Mouse (Mus musculus) cerebellum, adult 2 months (tissue): ENCODE measurements at regions not wholly inside any gene's neighbourhood (a gene's known extent, or its start where the extent isn't known, plus 50 kb on each side); places are given as distances from the start of the nearest gene placed in this dataset.

Source experiments
- DNase-seq, 2 experiments: peaks; one replicate each; pipeline ENCODE4 v3.0.0; 2021
- H3K27ac ChIP-seq: fragments of 200-500 bp; 2 replicates; pipeline ENCODE4 v1.5.1; 2012; ENCODE audit warnings: low read length, control low read depth, inconsistent platforms; ENCODE audit not compliant: insufficient read depth
- H3K27me3 ChIP-seq: fragments of 200-500 bp; 2 replicates; pipeline ENCODE4 v1.6.1; 2012; ENCODE audit warnings: inconsistent platforms, mild to moderate bottlenecking, low read length, moderate library complexity; ENCODE audit not compliant: control insufficient read depth, insufficient read depth
- H3K4me1 ChIP-seq: fragments of 200-500 bp; 2 replicates; pipeline ENCODE4 v1.6.1; 2011; ENCODE audit warnings: low read length; ENCODE audit not compliant: control insufficient read depth, insufficient read depth
- H3K4me3 ChIP-seq: fragments of 200-500 bp; replicated peaks from 2 replicates; pipeline ENCODE3; 2011; ENCODE audit warnings: mild to moderate bottlenecking, low read depth, low read length, control low read depth; ENCODE audit not compliant: insufficient read depth
- CTCF ChIP-seq: fragments of 200-500 bp; IDR thresholded peaks from 2 replicates; pipeline ENCODE4 v1.5.1; 2011; ENCODE audit warnings: low read depth, mild to moderate bottlenecking, control low read depth, low read length, moderate library complexity, borderline replicate concordance; ENCODE audit not compliant: insufficient read depth
- POLR2A ChIP-seq: fragments of 200-500 bp; IDR thresholded peaks from 2 replicates; pipeline ENCODE4 v1.6.1; 2011; ENCODE audit warnings: low read length, control low read depth, borderline replicate concordance; ENCODE audit not compliant: insufficient read depth
- WGBS: fragments of 180-500 bp; shearing (Covaris S2); methylation state at CpG from one replicate; pipeline ENCODE4 v1.1.7; 2018; 5-methylcytosine and 5-hydroxymethylcytosine counted together

DNA sequence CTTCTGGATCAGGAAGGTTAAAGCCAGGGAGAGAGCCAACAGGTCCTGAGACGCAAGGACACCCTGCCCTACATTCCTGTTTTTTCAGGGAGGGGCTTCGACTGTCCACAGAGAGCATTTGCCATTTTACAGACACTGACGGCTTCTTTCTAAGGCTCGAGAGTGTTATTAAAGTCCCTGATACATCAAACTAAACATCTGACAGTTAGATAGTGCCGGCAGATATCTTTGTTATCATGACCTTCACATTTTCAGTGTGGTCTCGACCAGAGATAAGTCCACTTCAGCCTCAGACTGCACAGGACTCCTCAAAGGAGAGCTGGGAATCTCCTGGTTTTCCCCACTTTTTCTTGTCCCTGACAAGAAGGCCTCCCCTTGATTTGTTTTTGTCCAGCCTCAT lies 229.9 kb upstream of the Cited2 start:
- no peak overlapping the region for H3K4me3 ChIP-seq
- TF ChIP-seq CTCF (no peak), POLR2A (no peak)
- no peak overlapping the region for H3K27ac ChIP-seq
- no peaks in the 10 kb centered on the region for H3K27me3 ChIP-seq
- DNase-seq, result no peak
- H3K4me1 ChIP-seq, result no peaks in the 10 kb centered on the region
- WGBS, result 91% methylated on average over 6 of the region's 6 CpGs

DNA sequence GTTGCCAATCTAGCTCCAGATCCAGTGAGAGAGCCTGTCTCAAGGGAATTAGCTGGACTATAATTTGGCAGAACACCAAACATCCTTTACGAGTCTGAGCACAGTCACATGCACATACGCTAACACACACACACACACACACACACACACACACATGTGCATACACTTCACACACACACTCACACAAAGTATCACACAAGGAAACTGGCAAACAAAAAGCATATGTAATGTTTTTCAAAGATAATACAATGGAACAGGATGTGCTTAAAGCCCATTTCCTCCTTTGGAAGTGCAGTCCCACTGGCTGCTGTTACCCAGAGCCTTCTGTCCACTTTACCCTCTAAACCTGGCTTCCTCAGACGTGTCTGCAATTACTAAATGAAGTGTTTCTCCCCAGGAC lies 226.2 kb upstream of the Cited2 start:
- Histone ChIP-seq H3K4me1 (no peaks in the 10 kb centered on the region), H3K27ac (no peak overlapping the region), H3K4me3 (no peak overlapping the region), H3K27me3 (no peaks in the 10 kb centered on the region)
- TF ChIP-seq POLR2A (no peak), CTCF (no peak)
- no peak for DNase-seq
- WGBS, result 60% methylated on average over 3 of the region's 3 CpGs

- Histone ChIP-seq H3K27ac (no peak overlapping the region), H3K27me3 (no peaks in the 10 kb centered on the region), H3K4me1 (no peaks in the 10 kb centered on the region), H3K4me3 (no peak overlapping the region)
- DNase-seq, result no peak
- 93% methylated on average over 4 of the region's 4 CpGs for WGBS
- TF ChIP-seq CTCF (no peak), POLR2A (no peak)
Observed at GRCm38 (mm10) chr10:17510626-17511193, 212.3 kb upstream of the Cited2 start.

GRCm38 (mm10) chr10:17511779-17512335 lies 211.2 kb upstream of the Cited2 start:
- 53% methylated on average over 12 of the region's 12 CpGs for WGBS

GRCm38 (mm10) chr10:17512487-17512886 lies 210.5 kb upstream of the Cited2 start:
- H3K4me1 ChIP-seq, result no peaks in the 10 kb centered on the region
- no peak for DNase-seq
- H3K4me3 ChIP-seq, result no peak overlapping the region
- 90% methylated on average over 3 of the region's 3 CpGs for whole genome bisulfite sequencing
- H3K27ac ChIP-seq, result no peak overlapping the region
- H3K27me3 ChIP-seq, result no peaks in the 10 kb centered on the region
- no peak for TF ChIP-seq POLR2A
- TF ChIP-seq CTCF, result no peak

More at GRCm38 (mm10) chr10:17511779-17512335, 211.2 kb upstream of the Cited2 start:
- TF ChIP-seq POLR2A (no peak), CTCF (no peak)
- Histone ChIP-seq H3K27me3 (no peaks in the 10 kb centered on the region), H3K4me3 (no peak overlapping the region), H3K4me1 (no peaks in the 10 kb centered on the region), H3K27ac (no peak overlapping the region)
- no peak for DNase-seq

DNA sequence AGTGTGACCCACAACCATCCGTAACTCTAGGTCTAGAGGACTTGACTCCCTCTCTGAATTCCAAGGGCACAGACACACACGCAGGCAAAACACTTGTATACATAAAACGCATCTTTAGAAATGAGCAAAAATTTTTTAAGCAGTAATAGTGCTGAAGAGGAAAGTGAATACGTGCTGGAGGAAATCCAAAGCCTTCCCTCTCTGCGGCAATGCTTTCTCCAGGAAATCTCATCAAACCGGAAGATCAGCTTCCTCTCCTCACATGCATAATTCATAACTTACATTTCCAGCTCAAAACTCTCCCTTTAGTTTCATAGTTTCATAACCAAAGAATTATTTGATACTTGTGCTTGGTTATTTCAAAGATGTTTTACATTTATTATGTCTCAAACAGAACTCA lies 209.3 kb upstream of the Cited2 start:
- H3K4me1 ChIP-seq, result no peaks in the 10 kb centered on the region
- no peak for DNase-seq
- H3K27me3 ChIP-seq, result no peaks in the 10 kb centered on the region
- TF ChIP-seq CTCF, result no peak
- TF ChIP-seq POLR2A, result no peak
- H3K4me3 ChIP-seq, result no peak overlapping the region
- no peak overlapping the region for H3K27ac ChIP-seq
- WGBS, result 90% methylated on average over 6 of the region's 6 CpGs

DNA sequence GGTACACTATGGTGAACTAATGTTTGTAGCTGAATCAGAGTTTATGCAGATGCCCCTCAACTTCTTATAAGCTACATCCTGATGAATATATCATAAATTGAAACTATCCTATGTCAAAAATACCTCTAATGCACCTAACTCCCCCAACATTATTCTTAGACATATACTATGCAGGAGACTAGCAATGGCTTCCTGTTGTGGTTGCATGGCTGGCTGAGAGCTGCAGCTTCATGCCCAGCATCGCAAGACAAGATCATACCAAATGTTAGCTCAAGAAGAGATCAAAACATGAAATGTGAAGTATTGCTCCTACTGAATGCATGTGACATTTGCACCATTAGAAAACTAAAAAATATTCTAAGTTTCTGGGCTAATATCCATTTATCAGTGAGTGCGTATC lies 206.9 kb upstream of the Cited2 start:
- Histone ChIP-seq H3K27ac (no peak overlapping the region), H3K4me1 (no peaks in the 10 kb centered on the region), H3K4me3 (no peak overlapping the region), H3K27me3 (no peaks in the 10 kb centered on the region)
- no peak for DNase-seq
- no peak for TF ChIP-seq POLR2A
- no peak for TF ChIP-seq CTCF
- WGBS, result over 99% methylated on average over 2 of the region's 2 CpGs

DNA sequence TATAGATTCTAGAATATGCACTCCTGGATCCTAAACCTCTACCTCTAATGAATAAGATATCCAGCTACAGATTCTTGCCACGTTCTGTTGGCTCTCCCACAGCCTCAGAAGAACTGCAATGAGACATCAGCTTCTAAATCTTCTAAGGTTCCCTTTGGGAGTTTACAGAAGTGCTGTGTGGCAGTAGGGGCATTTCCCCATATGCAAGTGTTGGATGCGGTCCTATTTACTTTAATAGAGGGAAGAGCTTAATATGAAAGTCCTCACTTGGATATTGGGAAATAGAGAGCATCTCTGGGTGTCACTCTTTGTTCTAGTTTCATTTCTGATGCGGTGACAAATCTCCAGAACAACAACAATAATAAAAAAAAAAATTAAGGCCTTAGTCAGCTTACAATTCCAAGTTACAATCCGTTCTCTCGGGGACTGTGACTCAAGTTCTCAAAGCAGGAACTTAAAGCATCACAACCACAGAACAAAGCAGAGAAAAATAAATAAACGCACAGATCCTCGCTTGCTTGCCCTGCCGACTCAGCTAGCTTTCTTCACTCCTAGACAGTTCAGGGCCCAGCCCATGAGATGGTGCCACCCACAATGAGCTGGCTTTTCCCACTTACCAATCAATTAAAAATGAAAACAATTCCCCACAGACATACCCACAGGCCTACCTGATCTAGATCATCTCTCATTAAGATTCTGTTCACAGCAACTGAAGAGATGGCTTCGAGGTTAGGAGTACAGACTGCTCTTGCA lies 204.4 kb upstream of the Cited2 start:
- no peak overlapping the region for H3K27ac ChIP-seq
- H3K4me1 ChIP-seq, result peaks cover 12% of the 10 kb centered on the region
- no peak overlapping the region for H3K4me3 ChIP-seq
- whole genome bisulfite sequencing, result 79% methylated on average over 9 of the region's 9 CpGs
- H3K27me3 ChIP-seq, result no peaks in the 10 kb centered on the region
- DNase-seq, result no peak
- TF ChIP-seq CTCF (no peak), POLR2A (no peak)
